Mouse (Mus musculus): ENCODE measurements around the gene Yes1.

- TF ChIP-seq CTCF (IDR thresholded peaks at IDR 0.05; ENCODE audit: control insufficient read depth, insufficient read depth, insufficient read length) (no peak), USF1 (IDR thresholded peaks at IDR 0.05; ENCODE audit: low read depth) (no peak), MAX (IDR thresholded peaks at IDR 0.05) (no peak), MYOG (IDR thresholded peaks at IDR 0.05; ENCODE audit: control insufficient read depth, extremely low read depth, insufficient read length) (no peak), CEBPB (IDR thresholded peaks at IDR 0.05; ENCODE audit: low read depth) (no peak)
Observed at GRCm38 (mm10) chr5:32728851-32729250, 117.9 kb downstream of the Yes1 start.

Data from C2C12 (cell line).